Mouse (Mus musculus) frontal cortex, postnatal 36 days (tissue): ENCODE measurements around the gene Sh2d4b.
A peak's percentile ranks its signal among the peaks of the same experiment; 100 is the strongest.

Experiments
- DNase-seq, 2 experiments: peaks; one replicate each; pipeline ENCODE4 v3.0.0; 2022; ENCODE audit warnings: low spot score in 2 of 2

Sh2d4b gene

DNA sequence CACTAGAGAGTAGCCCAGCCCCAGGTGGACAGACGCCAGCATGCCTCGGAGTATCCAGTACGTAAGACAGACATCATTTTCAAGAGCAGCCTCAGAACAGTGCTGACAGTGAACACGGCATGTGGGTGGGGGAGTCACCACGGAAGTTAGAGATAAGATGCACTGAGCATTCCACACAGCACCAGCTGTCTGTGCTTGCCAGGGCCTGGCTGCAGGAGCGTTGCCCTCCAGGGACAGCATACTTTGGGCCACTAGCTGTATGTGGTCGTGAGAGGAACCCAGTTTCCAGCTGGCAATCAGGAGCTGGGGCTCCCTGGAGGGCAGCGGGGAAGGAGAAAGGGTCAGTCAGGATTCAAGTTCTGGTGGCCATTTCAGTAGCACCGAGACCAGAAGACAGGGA is 13.7 kb upstream of the Sh2d4b start:
- DNase-seq, result no peak

DNA sequence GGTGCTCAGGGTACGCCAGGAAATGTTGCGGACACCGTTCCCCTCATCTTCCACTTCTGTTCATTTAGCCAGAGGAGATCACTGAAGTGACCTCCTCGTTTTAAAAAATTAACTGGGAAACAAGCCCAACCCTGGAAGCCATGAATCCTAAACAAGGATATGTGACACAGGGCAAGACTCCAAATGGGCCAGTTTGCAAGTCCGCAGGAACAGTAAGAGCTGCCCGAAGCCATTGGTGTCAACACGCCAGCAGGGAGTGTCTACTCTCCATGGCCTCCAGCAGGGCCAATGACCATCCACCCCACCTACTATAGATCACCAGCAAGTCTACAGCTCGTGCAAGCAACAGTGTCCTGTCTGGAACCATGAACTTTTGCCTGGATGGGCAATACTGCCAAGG is 12.7 kb upstream of the Sh2d4b start:
- no peak for DNase-seq

DNA sequence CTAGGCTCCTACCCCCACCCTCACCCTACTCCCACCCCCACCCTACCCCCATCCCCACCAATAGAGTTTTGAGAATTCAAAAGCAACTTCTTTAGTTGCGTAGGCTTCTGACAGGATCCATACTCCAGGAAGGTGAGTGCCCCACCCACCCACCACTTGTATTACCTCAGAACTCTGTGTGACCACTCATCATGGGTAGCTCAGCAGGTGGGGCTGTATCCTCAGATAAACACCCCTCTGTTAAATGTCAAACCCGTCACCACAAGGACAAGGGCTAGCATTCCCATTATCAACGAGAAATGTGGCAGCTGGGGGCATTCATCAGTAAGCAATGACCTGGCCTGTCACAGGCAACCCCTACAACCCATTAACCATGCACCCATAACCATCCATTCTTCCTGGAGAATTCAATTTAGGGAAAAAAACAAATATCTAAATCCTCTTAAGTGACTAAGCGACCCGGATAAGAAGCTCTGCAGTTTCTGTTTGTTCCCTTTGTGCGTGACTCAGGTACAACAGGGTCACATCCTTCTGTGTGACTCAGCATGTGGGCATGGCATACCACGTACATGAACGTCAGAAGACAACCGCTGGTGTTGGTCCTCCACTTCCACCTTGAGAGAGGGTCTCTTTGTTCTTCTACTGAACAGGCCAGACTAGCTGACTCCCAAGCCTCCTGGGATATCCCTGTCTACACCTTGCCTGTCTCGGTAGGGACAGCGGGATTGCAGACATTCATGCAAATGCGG is 9.4 kb upstream of the Sh2d4b start:
- DNase-seq, result no peak

DNA sequence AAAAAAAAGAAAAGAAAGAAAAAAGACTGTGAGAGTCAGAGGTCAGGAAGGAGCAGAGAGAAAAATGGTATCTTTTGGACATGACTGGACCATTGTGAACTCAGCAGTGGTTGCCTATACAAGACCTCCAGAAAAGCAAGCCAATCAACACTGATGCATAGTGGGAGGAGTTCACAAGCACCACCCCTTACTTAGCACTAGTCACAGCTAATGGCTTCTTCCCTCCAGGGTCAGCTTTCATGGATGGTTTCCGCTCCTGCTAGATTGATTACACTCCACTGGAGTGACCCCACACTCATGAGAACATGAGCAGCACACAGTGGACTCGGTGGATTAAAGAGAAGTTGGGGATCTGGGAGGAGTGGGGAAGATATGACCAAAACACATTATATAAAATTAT is 7.2 kb upstream of the Sh2d4b start:
- DNase-seq, result no peak

DNA sequence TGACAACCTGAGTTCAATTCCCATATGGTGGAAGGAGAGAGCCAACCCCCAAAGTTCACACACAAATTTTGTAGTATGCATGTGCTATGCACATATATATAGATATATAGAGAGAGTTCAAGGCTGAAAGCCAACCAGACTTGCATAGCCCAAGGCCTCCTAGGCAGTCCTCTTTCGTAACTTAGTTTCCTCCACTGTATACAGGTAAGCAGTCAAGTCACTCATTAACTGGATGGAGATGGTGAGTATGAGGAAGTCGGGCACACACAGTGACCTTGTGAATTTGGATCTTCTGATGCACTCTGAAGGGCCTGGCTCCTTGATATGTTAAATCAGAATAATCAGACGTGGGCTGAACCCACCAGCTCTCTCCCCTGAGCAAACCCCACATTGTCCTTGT is 4.8 kb upstream of the Sh2d4b start:
- no peak for DNase-seq

DNA sequence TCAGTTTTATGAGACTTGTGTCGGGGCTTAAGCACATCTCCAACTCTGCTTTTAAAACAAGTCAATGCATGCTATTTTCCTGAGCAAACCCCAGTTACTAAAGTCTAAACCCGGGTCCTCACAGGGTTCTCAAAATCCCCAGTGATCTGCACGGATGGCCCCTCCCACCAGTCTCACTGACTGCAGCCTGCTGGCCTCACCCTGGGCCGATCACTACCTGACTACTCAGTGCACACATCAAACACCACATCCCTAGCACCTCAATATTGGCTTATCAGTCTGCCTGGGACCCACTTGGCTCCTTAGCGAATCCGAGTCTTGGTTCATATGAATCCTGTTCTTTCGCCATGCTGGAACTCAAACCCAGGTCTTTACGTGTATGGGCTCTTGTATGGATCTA is 2.6 kb upstream of the Sh2d4b start:
- no peak for DNase-seq

DNA sequence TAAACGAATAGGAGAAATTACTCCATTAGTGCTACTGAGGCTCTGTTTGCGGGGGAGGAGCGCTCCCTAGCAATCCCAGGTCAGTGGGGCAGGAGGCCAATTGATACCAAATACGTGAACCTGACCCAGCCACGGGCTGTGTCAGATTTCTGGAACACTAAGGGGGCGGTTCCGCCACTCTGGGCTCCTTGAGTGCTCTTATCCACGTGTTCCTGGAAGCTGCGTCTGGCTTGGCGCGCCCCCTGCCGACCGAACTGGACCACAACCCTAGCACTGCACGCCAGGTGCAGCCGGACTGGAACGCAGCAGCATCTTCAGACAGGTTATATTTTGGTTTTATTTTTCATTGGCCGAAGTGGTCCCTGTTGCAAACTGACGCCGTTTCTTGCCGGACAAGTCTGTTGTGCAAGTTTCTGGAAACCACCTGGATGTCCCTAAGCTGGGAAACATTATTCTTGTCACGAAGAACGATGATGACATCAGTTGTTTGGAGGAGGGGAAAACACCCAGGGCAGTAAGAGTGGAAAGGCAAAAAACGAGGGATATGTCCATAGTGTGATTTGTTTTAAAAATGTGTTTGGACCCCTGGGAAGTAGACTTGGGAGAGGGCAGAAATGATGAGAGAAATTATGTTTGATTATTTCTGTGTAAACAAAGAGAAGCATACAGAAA is 1.6 kb upstream of the Sh2d4b start:
- peak; percentile 85 to 89 for DNase-seq

DNA sequence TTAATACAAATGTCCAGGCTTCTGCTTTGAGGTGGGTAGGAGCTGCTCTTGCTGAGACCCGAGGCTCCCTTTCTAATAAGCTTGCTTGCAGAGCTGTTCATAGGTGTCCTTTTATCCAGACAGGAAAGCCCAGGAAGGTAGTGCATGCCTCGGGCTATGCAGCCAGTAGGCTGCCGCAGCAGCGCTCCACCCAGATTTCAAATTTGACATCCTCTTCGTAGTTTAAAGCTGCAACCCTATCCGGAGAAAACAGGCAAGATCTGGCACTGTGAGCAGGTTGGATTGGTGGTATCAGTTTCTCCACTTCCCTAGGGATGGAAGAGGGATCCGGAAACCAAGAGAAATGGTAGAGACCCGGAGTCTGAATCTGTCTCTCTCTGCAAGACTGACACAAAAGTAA is 818 bp upstream of the Sh2d4b start:
- DNase-seq, result no peak

DNA sequence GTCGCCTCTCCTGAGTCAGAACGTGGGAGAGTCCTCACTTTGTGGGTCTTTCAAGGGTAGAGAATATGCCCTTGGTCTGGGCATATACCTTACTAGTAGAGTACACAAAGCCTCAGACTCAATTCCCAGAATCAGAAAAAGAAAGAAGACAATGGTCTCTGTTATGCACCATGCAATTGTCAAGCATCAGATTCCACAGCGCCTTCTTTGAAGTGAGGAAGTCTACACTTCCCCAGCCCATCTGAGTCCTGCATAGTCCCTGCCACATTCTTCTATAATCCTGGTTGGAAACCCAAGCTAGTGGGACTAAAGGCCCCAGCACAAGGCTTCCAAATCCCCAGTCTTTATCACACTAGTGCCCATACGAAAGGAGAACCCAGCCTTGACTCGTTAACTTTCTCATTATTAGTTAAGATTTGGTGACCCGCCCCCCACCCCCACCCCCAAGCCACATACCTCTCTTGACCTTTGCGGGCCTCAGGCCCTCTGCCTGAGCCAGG is 690 bp downstream of the Sh2d4b start:
- DNase-seq, result no peak

DNA sequence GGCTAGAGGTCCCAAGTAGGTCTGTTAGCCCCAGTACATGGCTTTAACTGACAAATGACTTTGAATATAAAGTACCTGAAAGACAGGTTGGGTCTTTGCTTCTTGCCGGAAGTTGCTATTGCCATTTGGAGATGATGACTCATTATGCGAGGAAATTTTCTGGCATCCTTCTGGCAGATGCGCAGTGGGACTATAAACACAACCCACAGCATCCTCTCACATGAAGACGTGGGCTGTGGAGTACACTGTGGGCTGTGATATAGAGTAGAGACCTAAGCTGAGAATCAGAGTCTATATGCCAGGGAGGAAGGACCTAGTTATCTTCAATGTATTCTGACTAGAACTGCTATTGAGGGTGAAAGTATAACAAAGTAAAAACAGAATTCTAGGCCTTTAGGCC is 1.6 kb downstream of the Sh2d4b start:
- no peak for DNase-seq

DNA sequence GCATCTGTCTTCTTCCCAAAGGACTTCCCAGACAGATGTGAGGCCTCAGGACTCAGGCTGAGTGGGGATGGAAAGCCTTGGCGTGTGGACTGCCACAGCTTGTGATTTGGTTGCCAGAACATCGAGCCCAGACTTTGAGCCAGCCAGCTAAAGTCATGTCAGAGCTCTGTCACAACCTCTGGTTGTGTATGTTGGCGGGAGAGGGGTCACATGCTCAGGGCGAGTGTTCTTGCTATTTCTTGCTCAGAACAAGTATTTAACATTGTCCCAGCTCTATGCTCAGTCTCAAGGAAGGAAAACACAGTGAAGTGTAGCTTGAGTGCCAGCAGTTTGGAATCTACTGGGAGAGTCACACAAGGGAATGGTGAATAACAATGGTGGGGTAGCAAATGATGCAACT is 3.4 kb downstream of the Sh2d4b start:
- no peak for DNase-seq

DNA sequence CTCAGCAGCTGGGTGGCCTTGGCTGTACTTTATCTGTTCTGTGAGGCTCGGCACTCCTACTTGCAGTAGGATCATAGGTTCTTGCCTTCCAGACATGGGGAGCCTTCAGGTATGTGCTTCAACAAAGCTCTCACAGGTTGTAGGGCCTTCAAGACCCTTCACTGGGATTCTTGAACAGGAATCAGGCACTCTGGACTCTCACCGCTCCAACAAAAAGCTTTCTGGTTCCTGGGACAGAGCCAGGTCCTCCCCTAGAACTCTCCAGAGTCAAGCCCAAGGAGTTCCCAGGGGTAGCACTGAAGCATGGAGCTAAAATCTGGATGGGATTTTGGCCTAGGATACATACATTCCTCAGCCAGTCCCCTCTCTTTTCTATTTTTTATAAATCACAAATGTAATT is 3.9 kb downstream of the Sh2d4b start:
- no peak for DNase-seq

DNA sequence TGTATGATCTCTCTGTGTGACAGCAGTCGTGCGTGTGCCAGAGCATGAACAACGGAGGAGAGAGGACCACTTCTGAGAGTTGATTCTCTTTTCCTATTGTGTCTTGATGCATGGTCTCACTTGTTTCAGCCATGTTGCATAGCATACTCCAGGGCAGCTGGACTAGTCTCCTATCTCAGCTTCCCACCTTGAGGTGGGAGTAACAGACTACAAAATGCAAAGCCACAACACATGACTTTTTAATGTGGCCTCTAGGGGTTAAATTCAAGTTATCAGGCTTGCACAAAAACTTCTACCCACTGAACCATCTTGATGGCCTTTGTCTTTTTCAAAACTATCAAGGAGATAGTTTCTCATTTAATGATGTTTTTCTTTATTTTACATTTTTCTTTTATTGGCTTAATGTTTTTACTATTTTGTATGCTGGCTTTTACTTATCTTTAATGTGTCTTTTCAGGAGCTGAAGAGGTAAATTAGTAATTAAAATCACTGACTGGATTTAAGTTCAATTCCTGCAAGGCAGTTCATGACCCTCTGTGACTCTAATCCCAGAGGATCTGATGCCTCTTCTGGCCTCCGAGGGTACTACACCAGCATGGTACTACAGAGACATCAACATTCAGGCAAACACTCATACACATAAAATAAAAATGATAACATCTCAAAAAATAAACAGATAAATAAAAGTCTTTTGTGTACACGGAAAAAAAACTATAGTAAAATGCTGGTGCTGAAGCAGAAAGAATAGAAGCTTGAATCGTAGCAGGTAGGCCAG is 6.5 kb downstream of the Sh2d4b start:
- no peak for DNase-seq

DNA sequence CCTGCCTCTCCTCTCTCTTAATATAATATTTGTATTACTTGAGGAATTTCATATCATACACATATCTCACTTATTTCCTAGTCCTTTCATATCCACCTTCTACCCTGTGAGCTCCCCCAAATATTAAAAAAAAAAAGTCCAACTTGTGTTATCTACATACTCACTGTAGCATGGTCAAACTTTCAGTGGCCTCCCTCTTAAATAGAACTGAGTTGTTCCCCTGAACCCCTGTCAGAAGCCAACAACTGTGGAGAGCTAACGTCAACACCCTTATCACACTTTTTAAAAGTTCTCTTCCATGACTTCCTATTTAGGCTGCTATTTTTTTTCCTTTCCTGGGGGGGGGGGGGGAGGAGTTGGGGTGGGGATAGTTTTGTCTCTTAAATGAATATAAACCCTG is 7.3 kb downstream of the Sh2d4b start:
- no peak for DNase-seq

DNA sequence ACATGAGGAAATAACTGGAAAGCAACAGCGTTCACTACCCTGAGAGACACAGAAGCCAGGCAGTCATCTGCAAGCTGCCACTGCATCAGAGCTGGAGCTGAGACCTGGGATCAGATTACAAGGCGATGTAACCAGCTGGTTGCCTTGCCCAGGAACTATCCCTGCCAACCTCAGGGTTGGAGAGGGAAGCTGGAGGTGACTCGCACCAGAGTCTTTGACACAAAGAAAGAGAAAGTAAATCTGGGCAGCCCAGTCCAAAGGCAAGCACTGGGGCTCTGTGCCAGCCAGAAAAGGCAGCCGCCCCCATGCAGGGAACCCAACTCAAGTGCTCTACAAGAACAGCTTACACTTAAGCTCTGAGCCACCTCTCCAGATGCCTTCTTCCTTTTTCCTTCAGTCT is 7.8 kb downstream of the Sh2d4b start:
- DNase-seq, result peak; percentile 44 to 72

DNA sequence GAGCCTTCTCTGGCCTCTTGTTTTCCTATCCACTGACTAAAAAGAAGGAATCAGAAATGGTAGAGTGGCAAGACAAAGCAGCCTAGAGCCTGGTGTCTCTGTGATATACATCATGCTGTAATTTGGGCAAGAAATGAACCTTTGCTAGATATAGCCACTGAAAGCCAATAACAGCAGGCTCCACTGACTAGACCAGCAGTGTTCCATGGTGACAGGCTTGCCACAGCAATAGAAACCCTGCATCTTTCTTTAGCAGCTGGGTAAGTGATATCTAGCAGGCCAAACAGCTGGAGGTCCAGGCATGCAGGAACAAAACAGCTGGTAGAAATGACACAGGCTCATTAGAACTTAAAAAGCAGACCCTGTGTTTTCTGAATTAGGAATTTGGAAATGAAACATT is 18.5 kb downstream of the Sh2d4b start:
- no peak for DNase-seq

DNA sequence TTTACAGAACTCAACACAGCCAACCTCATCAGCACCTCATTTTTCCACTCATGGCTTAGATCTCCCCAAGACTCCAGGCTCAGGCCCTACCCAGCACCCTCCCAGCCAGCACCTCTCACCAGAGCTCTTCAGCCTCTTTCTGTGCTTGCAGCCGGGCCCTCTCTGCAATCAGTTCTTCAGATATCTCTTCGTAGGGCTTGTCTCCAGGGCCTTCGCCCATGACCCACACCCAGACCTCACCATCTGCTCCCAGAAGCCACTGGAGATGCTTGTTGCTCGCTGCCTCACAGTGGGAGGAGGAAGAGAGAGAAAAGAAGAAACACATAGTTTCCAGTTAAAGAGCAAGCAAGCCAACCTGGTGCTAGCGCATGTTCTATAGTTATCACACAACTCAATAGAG is 19.1 kb downstream of the Sh2d4b start:
- no peak for DNase-seq

DNA sequence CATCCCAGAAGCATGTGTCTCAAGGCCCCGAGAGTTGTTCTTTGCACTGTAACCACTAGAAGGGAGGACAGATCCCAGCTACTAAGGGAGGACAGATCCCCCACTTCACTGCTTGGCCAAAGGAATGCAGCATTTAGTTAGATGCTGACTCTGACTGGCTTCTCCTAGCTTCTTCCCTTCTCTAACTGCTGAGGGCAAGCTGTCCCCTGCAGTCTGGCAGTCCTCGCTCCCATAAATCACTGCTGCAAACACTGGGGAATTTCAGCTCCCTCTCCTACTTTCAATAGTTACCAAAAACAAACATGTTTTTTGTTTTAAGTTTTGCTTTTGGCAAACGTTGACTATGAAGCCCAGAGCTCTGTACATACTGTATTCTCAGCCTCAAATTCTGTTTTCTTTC is 22.5 kb downstream of the Sh2d4b start:
- no peak for DNase-seq

DNA sequence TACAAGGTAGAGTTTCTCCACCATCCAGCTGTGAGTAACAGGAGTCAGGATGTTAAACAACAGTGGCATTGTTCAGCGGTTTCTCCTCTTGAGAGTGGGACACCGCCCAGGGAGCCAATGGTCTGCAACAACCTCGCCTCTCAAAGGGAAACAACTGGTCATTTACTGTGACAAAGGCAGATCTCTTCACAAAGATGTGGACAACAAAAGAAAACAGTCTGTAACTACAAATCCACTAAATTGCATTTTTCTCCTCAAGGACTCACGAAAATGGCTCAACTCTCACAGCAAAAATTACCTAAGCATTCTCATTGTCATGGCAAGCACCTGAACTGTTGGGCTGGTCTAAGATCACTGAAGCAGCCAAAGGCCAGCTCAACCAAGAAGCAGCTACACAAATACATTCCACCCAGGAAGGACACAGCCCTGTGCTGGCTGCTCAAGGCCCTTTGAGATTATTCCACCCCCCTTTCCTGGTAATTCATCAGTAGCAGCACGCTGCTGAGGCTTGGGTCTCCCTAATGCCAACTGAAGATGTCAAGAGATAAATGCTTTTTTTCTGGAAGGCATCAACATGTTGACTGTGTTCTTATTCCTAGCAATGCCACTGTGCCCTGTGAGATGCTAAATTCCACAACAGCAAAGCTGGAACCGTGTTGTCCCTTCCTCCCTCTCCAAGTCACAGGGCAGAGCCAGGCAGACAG is 28.1 kb downstream of the Sh2d4b start:
- DNase-seq, result no peak

DNA sequence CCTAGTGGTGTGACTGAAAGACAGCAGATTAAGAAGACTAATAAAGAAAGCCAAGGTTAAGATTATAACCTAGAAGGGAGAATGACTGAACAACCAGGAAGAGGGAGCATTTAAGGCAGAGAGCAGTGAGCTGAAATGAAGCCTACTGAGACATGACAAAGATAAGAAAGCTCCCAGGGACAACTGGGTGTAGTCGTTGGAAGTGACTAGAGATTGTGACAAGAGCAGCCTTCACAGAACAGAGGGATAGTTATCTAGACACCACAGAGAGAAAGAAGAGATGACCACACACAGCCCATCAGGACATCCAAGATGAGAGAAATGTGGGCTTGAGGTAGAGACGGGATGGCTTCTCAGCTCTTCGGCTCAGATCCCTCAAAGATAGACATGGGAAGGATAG is 29.4 kb downstream of the Sh2d4b start:
- no peak for DNase-seq

DNA sequence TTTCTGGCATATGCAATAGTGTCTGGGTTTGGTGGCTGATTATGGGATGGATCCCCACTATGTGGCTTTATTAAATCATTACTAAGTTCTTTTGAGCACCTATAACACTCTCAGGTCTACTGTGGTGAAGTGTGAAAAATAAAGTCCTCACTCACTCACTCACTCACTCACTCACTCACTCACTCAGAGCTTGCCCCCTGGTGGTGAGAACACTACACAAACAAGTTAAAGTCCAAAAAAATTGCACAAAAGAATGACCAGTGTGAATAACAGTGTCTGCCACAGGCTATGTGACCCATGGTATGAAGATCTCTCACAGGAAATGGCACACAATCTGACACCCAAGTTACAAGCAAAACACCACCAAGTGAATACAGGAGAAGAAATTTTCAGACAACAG is 30.0 kb downstream of the Sh2d4b start:
- no peak for DNase-seq

DNA sequence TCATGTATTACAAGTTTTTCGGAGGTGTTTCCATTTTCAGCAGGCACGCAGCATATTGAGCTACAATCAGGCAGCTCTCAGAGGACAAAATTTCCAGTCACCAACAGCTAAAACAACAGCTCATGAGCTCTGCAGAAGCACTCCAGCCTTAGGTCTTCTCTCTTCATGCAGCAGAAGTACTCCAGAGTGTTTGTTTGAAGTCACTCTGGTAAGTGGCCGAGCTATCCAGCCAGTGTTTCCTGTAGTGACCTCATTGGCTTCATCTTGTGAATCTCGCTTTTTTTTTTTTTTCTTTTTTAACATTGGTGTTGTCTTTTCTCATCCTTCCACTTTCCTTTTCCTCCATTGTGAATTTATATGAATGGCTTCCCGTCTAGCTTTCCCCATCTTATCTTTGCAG is 40.1 kb downstream of the Sh2d4b start:
- no peak for DNase-seq
